Mouse (Mus musculus) T-helper 1 cell (primary cell): ENCODE results near the gene Nupl1.

Experiments used
- in situ Hi-C: fragments of 300-600 bp; cut with MboI, MseI; formaldehyde crosslinking; loops from one replicate; pipeline ENCODE4 v1.15.1; 2025; ENCODE audit warnings: high pct_unique_total_duplicates

The Nupl1 gene

GRCm38 (mm10) chr14:60251281-60252003 is at the start of gene Nupl1, which contains the start of gene Gm49336:
TSS of gene Nupl1 (minus strand) at chr14:60251431.
TSS of gene Gm49336 (minus strand) at chr14:60251507.
- in situ Hi-C loops = loop anchor here (5.0 to 25.0 kb wide), 2 partner anchors 461 to 814 kb away; partner anchors contain the start of genes Cab39l and Setdb2

DNA sequence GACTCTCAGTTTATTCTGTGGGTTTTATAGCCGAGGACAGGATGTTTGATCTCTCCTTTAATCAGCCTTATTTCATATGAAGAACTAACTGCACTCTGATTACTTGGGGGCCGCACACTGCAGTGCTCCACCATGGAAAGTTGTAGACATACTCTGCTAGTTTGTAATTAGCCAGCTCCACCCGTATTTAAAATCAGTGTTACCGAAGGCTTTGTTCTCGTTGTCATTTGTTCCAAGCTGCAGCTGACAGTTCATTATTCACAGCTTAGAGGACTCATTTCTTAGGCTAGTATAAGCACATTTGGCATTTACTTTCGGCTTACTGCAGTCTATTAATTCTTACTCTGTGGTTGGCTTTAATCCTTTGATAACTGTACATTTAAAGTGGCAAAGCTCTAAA is 49.8 kb upstream of the Nupl1 start:
- in situ Hi-C loops = no loop called here

- in situ Hi-C loops = no loop called here
Observed at GRCm38 (mm10) chr14:60300224-60300991, 49.2 kb upstream of the Nupl1 start.

GRCm38 (mm10) chr14:60295531-60295930 is 44.3 kb upstream of the Nupl1 start:
- in situ Hi-C loops = no loop called here

GRCm38 (mm10) chr14:60290363-60290762 is 39.1 kb upstream of the Nupl1 start:
- in situ Hi-C loops = no loop called here

DNA sequence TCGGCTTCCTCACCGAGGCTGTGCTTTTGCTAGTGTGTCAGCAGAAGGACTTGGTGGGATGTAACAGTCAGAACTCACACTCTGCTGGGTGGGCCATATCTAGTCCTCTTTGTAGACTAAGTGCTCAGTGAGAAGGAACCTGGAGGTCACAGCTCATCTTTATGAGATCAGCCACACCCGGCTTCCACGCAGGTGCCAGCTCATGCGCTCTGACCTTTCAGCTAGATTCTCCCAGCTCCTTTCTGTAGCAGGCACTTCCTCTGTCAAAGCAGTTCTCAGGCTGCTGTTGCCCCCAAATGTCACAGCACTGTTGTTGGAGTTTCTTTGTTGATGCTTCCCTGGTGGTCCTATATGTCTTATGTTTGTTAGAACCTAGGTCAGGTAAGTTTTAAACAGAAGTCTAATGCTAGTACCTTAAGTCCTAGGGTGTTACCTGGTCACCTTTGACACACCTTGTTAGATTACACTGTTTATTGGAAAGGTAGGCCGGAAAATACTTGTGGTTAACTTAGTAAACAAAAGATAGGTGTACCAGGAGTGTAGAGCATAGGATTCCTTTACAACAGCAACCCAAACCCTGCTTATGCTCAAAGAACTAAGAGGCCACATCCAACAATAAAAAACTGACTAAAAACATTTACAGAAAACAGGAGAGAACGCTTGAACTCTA is 35.1 kb upstream of the Nupl1 start:
- in situ Hi-C loops = no loop called here

DNA sequence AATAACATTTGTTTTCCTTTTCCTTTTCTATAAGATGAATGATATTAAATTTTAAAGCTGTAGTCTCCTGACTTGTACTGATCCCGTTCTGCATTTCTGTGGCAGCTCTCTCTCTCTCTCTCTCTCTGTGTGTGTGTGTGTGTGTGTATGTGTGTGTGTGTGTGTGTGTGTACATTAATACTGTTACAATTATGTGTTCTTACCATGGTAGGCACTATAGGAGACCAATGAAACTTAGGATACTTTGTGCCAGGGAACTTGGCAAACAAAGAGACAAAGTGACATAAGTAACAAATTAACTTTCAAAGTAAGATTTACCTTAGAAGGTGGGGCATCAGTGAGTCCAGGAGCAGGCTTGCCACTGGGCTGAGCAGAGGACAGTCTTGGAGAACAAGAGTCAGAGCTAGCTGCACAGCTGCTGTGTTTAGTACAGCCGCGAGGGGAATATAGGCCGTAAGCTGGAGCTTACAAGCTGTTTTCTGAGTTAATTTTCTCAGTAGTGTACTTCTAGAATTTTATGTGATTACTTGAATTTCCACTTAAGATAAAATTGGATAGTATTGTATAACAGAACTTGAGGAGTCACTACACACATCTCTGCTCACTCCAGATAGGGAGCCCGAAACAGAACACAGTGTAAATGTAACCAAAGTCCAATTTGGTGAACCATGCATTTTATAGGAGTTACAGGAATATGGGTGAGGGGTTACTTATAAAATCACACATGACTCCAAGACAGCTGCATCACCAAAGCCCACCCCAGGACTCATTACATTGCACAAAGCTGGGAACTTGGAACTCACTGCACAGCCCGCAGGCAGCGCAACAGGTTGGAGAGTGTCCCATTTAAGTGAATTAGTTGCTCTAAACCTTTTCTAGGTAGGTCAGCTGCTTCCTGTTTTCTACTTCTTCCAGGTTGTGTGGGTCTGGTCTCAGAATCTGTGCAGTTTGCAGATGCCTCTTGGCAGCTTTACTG is 24.4 kb upstream of the Nupl1 start:
- in situ Hi-C loops = no loop called here

DNA sequence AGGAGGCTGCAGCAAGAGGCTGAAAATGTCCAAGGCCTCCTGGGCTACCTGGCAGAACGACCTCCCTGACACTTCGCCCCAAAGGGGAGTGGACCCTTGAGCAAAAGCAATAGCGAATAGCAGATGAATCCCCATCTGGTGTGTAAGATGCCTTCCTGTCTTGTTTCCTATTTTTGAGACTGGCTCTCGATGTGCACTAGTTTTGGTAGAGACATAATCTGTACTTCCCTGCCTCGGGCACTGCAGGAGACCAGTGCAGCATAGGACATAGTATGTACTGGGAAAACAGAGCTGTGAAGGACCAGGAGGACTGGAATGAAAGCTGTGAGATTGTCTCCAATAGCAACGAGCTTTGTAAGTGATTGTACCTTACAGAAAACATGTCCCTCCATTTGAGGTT is 22.1 kb upstream of the Nupl1 start:
- in situ Hi-C loops = loop anchor here (25.0 kb wide), 1 partner anchor 836 kb away; the partner anchor contains the start of genes Cab39l and Setdb2

- in situ Hi-C loops = loop anchor here (25.0 kb wide), 1 partner anchor 832 kb away; the partner anchor contains the start of genes Cab39l and Setdb2
Observed at GRCm38 (mm10) chr14:60269333-60269732, 18.1 kb upstream of the Nupl1 start.

DNA sequence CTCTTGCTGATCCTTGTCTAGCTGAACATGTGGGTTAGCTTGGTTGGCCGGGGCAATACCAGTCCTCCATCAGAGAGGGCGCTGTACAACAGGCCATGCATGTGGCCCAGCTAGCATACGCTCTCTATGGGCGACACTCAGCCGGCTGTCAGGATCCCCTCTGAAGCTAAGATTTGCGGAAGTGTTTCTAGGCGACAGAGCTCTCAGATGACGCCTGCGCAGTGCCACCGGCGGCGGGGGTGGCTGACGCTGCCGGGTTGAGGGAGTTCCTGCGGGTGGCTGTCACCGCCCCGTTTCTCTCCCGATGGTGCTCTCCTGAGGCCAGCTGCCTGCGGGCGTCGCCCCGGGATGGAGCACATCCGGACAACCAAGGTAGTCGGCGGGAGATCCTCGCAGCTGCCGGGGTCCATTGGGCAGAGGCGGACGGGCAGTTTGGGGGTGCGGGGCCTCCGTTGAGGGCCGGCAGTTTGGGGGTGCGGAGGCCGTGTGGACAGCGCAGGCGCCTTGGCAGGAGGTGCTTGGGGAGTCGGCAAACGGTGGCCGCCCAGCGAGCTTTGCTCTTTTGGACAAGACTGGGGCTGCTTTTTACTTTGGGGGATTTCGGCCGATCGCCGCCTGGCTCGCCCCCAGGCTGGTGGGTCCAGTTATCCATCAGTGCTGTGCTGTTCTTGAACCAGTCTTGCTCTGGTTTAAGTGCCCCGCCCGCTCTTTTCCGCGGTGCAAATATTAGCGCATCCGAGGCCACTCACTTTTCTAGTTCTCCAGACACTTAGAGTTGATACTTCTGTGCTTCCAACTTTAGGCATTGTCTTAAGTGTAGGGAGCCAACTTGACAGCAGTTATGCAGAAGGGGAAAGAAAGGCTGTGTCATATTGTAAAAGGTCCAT is 14.0 kb upstream of the Nupl1 start, which contains the start of gene Mtmr6:
Gene Mtmr6, plus strand, starts transcription at position 239 of the 887 bp plus-strand sequence.
- in situ Hi-C loops = loop anchor here (25.0 kb wide), 1 partner anchor 828 kb away; the partner anchor contains the start of genes Cab39l and Setdb2

- in situ Hi-C loops = loop anchor here (25.0 kb wide), 1 partner anchor 825 kb away; the partner anchor contains the start of genes Cab39l and Setdb2
Observed at GRCm38 (mm10) chr14:60262316-60262715, 11.1 kb upstream of the Nupl1 start.

GRCm38 (mm10) chr14:60257851-60258250 is 6.6 kb upstream of the Nupl1 start:
- in situ Hi-C loops = loop anchor here (25.0 kb wide), 1 partner anchor 821 kb away; the partner anchor contains the start of genes Cab39l and Setdb2

- in situ Hi-C loops = loop anchor here (25.0 kb wide), 1 partner anchor 820 kb away; the partner anchor contains the start of genes Cab39l and Setdb2
Observed at GRCm38 (mm10) chr14:60257101-60257500, 5.9 kb upstream of the Nupl1 start.

GRCm38 (mm10) chr14:60256356-60256755 is 5.1 kb upstream of the Nupl1 start:
- in situ Hi-C loops = loop anchor here (25.0 kb wide), 1 partner anchor 819 kb away; the partner anchor contains the start of genes Cab39l and Setdb2

DNA sequence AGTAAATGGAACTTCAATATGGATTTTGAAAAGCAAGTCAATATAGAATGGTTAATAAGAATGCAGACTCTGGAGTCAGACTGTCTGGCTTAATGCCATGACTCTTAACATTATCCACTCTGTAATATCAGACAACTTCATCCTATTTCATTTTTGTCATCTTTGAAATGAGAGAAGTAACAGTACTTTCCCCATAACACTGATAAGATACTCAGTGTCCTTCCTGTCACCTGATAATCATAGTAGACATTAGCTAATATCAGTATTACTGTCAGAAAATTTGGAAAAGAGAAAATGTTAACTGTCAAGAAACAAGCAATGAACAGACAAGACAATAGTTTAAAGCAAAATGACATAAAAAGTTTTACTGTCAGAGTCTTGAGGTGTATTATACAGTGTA is 3.5 kb upstream of the Nupl1 start:
- in situ Hi-C loops = loop anchor here (5.0 to 25.0 kb wide), 2 partner anchors 458 to 817 kb away; partner anchors contain the start of genes Cab39l and Setdb2

GRCm38 (mm10) chr14:60253466-60253865 is 2.2 kb upstream of the Nupl1 start:
- in situ Hi-C loops = loop anchor here (5.0 to 25.0 kb wide), 2 partner anchors 459 to 816 kb away; partner anchors contain the start of genes Cab39l and Setdb2

GRCm38 (mm10) chr14:60252004-60253000 is 1.1 kb upstream of the Nupl1 start:
- in situ Hi-C loops = loop anchor here (5.0 to 25.0 kb wide), 2 partner anchors 460 to 815 kb away; partner anchors contain the start of genes Cab39l and Setdb2
